Mouse (Mus musculus): ENCODE results near the gene Olfr1122. TPM values are rescaled to one million over a fixed set of nuclear protein-coding genes. Genes with fewer than 3 reads are reported as not detected.
"Not testable (repeated sequence)": the region's sequence is repeated elsewhere in the genome, so short reads cannot be mapped to it uniquely, and the experiment has no call there.

Gene Olfr1122
- total RNA-seq (2022), result under 1 TPM in 1 of 4 experiments, not detected in 3; 0.09 TPM

GRCm38 (mm10) chr2:87385549-87385948 lies at the start of gene Olfr1122:
Gene Olfr1122 (plus strand): TSS chr2:87385849.
- no peak for DNase-seq (ENCODE audit: low spot score in 2 of 2)

GRCm38 (mm10) chr2:87354515-87354914 lies 31.1 kb upstream of the Olfr1122 start, which contains the start of gene Olfr1120:
Gene Olfr1120 (plus strand): TSS chr2:87354815.
- no peak for DNase-seq (ENCODE audit: low spot score in 2 of 2)

GRCm38 (mm10) chr2:87360121-87360520 lies 25.5 kb upstream of the Olfr1122 start:
- not testable (repeated sequence) for DNase-seq (ENCODE audit: low spot score in 2 of 2)

- no peak for DNase-seq (ENCODE audit: low spot score in 2 of 2)
These were observed 16.1 kb upstream of the Olfr1122 start, which contains the start of gene Olfr1121 for GRCm38 (mm10) chr2:87369595-87369994. Gene Olfr1121 (plus strand): TSS chr2:87369895.

- no peak for DNase-seq (ENCODE audit: low spot score in 2 of 2)
These were observed 13.9 kb upstream of the Olfr1122 start for GRCm38 (mm10) chr2:87371726-87372125.

- no peak for DNase-seq (ENCODE audit: low spot score in 2 of 2)
These were observed 1.7 kb upstream of the Olfr1122 start for GRCm38 (mm10) chr2:87383935-87384334.

GRCm38 (mm10) chr2:87393605-87394004 lies 8.0 kb downstream of the Olfr1122 start:
- DNase-seq (ENCODE audit: low spot score in 2 of 2), result not testable (repeated sequence)

- not testable (repeated sequence) for DNase-seq (ENCODE audit: low spot score in 2 of 2)
These were observed 9.0 kb downstream of the Olfr1122 start for GRCm38 (mm10) chr2:87394686-87395085.

- DNase-seq (ENCODE audit: low spot score in 2 of 2), result no peak
These were observed 30.7 kb downstream of the Olfr1122 start, which contains the start of gene Olfr1123 for GRCm38 (mm10) chr2:87416335-87416734. Gene Olfr1123 (plus strand): TSS chr2:87416635.

- no peak for DNase-seq (ENCODE audit: low spot score in 2 of 2)
These were observed 44.3 kb downstream of the Olfr1122 start, which contains the start of gene Olfr1124 for GRCm38 (mm10) chr2:87429975-87430374. Gene Olfr1124 (plus strand): TSS chr2:87430275.

GRCm38 (mm10) chr2:87437731-87438130 lies 52.1 kb downstream of the Olfr1122 start:
- no peak for DNase-seq (ENCODE audit: low spot score in 2 of 2)

Other genes starting within 250 kb of the Olfr1122 start
- gene Olfr1110, start 245.5 kb upstream of the Olfr1122 start, total RNA-seq (2022), result not detected
- gene Olfr1111, start 233.2 kb upstream of the Olfr1122 start, total RNA-seq (2022), result not detected
- gene Olfr1112, start 198.1 kb upstream of the Olfr1122 start, total RNA-seq (2022), result not detected
- gene Olfr1113, start 176.9 kb upstream of the Olfr1122 start, total RNA-seq (2022), result not detected
- not detected for gene Olfr1115, start 137.8 kb upstream of the Olfr1122 start, total RNA-seq (2022)
- gene Olfr1116, start 118.3 kb upstream of the Olfr1122 start, total RNA-seq (2022), result not detected
- not detected for gene Olfr1118, start 78.3 kb upstream of the Olfr1122 start, total RNA-seq (2022)
- gene Olfr1120, start 31.0 kb upstream of the Olfr1122 start, total RNA-seq (2022), result not detected
- not detected for gene Olfr1121, start 16.0 kb upstream of the Olfr1122 start, total RNA-seq (2022)
- not detected for gene Olfr1123, start 30.8 kb downstream of the Olfr1122 start, total RNA-seq (2022)
- gene Olfr1124, start 44.4 kb downstream of the Olfr1122 start, total RNA-seq (2022), result not detected
- not detected for gene Olfr1126, start 68.1 kb downstream of the Olfr1122 start, total RNA-seq (2022)
- not detected for gene Pramel7, start 111.2 kb downstream of the Olfr1122 start, total RNA-seq (2022)
- not detected for gene Pramel6, start 120.7 kb downstream of the Olfr1122 start, total RNA-seq (2022)
- gene Olfr153, start 145.9 kb downstream of the Olfr1122 start, total RNA-seq (2022), result not detected
- not detected for gene Olfr1128, start 159.7 kb downstream of the Olfr1122 start, total RNA-seq (2022)
- gene Olfr1129, start 188.1 kb downstream of the Olfr1122 start, total RNA-seq (2022), result not detected
- gene Olfr1130, start 220.4 kb downstream of the Olfr1122 start, total RNA-seq (2022), result not detected
- not detected for gene Olfr1131, start 241.3 kb downstream of the Olfr1122 start, total RNA-seq (2022)